21 mouse cellular contexts compared by ENCODE assay signal in genomic region chr8:128087500-128087899, GRCm38 (mm10).
DNase-seq lines count a peak whose midpoint lies in the region; ATAC-seq and TF ChIP-seq lines count a peak whose summit lies in the region.
"Had no signal": no experiment of that assay in that cellular context is flagged by ENCODE, and none has a peak within 500 bp of the region (broad histone marks: within the 10 kb centered on the region; RNA-seq: fewer than 3 reads in every experiment).

No protein-coding gene starts in this region.

- WGBS in hindbrain, embryonic 11.5 days: 69% methylated on average over 1 of the region's 1 CpGs
- 56% methylated on average over 1 of the region's 1 CpGs for WGBS in hindbrain, postnatal 0 days
- 52% methylated on average over 1 of the region's 1 CpGs for WGBS in midbrain, embryonic 14.5 days
- 69% methylated on average over 1 of the region's 1 CpGs for WGBS in midbrain, embryonic 15.5 days

- H3K4me3 ChIP-seq in hindbrain, embryonic 11.5 days (ENCODE audit: low read depth, low read length): no peak overlapping the region
- H3K4me3 ChIP-seq in hindbrain, postnatal 0 days (ENCODE audit: low read length): no peak overlapping the region
- H3K4me3 ChIP-seq in midbrain, embryonic 14.5 days (replicated peaks; ENCODE audit: low read depth, low read length): no peak overlapping the region
- no peak overlapping the region for H3K4me3 ChIP-seq in midbrain, embryonic 15.5 days
- H3K4me3 ChIP-seq: embryonic facial prominence, embryonic 15.5 days; erythroblast, embryonic 14.5 days; forebrain, embryonic 10.5 days; gastrocnemius, adult 2 months; heart, embryonic 10.5 days had no signal

- H3K27ac ChIP-seq in hindbrain, embryonic 11.5 days (ENCODE audit: low read depth, low read length): no peak overlapping the region
- no peak overlapping the region for H3K27ac ChIP-seq in hindbrain, postnatal 0 days
- no peak overlapping the region for H3K27ac ChIP-seq in midbrain, embryonic 14.5 days (replicated peaks; ENCODE audit: low read depth, low read length)
- no peak overlapping the region for H3K27ac ChIP-seq in midbrain, embryonic 15.5 days
- H3K27ac ChIP-seq: embryonic facial prominence, embryonic 15.5 days; forebrain, embryonic 10.5 days; gastrocnemius, adult 2 months; heart, embryonic 10.5 days had no signal

- no peak overlapping the region for H3K9ac ChIP-seq in hindbrain, embryonic 11.5 days (ENCODE audit: low read depth, low read length)
- H3K9ac ChIP-seq in hindbrain, postnatal 0 days (replicated peaks; ENCODE audit: low read length): no peak overlapping the region
- H3K9ac ChIP-seq in midbrain, embryonic 14.5 days (replicated peaks; ENCODE audit: low read length): no peak overlapping the region
- H3K9ac ChIP-seq in midbrain, embryonic 15.5 days: no peak overlapping the region
- H3K9ac ChIP-seq: embryonic facial prominence, embryonic 15.5 days had no signal

- no peak for TF ChIP-seq CTCF in hindbrain, postnatal 0 days (IDR thresholded peaks at IDR 0.05; ENCODE audit: low read depth)

- DNase-seq in hindbrain, embryonic 11.5 days (ENCODE audit: low spot score): peak; percentile 51
- no peak for DNase-seq in hindbrain, postnatal 0 days (ENCODE audit: low spot score)
- peak; percentile 19 for DNase-seq in midbrain, embryonic 14.5 days
- DNase-seq in mesoderm, embryonic 11.5 days (ENCODE audit: low read depth, low spot score): peak; percentile 12
- no peak for DNase-seq in layer of hippocampus, adult 8-10 months (ENCODE audit: low spot score in 2 of 2)
- DNase-seq: adrenal gland, adult 8-10 months; adrenal gland, postnatal 36 days; cerebellum, adult 8-10 months; cerebellum, postnatal 14 days; gastrocnemius, adult 2 months; gastrocnemius, postnatal 25 days; heart, postnatal 10 days had no signal

- no peaks in the 10 kb centered on the region for H3K9me3 ChIP-seq in hindbrain, embryonic 11.5 days (ENCODE audit: control insufficient read depth, low read length)
- no peaks in the 10 kb centered on the region for H3K9me3 ChIP-seq in hindbrain, postnatal 0 days (ENCODE audit: low read length)
- H3K9me3 ChIP-seq in midbrain, embryonic 14.5 days (ENCODE audit: control insufficient read depth, low read length): no peaks in the 10 kb centered on the region
- no peaks in the 10 kb centered on the region for H3K9me3 ChIP-seq in midbrain, embryonic 15.5 days
- H3K9me3 ChIP-seq: embryonic facial prominence, embryonic 15.5 days; forebrain, embryonic 10.5 days had no signal

- H3K36me3 ChIP-seq in hindbrain, embryonic 11.5 days (ENCODE audit: control insufficient read depth, insufficient read depth, low read length): no peaks in the 10 kb centered on the region
- no peaks in the 10 kb centered on the region for H3K36me3 ChIP-seq in hindbrain, postnatal 0 days (ENCODE audit: insufficient read depth, low read length)
- no peaks in the 10 kb centered on the region for H3K36me3 ChIP-seq in midbrain, embryonic 14.5 days (ENCODE audit: control insufficient read depth, insufficient read depth, low read length)
- no peaks in the 10 kb centered on the region for H3K36me3 ChIP-seq in midbrain, embryonic 15.5 days (replicated peaks)
- H3K36me3 ChIP-seq: embryonic facial prominence, embryonic 15.5 days; forebrain, embryonic 10.5 days; G1E; heart, embryonic 10.5 days had no signal

- H3K4me1 ChIP-seq in hindbrain, embryonic 11.5 days (replicated peaks; ENCODE audit: control insufficient read depth, insufficient read depth, low read length): no peaks in the 10 kb centered on the region
- H3K4me1 ChIP-seq in hindbrain, postnatal 0 days (ENCODE audit: insufficient read depth, low read length): no peaks in the 10 kb centered on the region
- H3K4me1 ChIP-seq in midbrain, embryonic 14.5 days (ENCODE audit: control insufficient read depth, insufficient read depth, low read length): no peaks in the 10 kb centered on the region
- H3K4me1 ChIP-seq in midbrain, embryonic 15.5 days: no peaks in the 10 kb centered on the region
- H3K4me1 ChIP-seq: embryonic facial prominence, embryonic 15.5 days; forebrain, embryonic 10.5 days; heart, embryonic 10.5 days had no signal

- no peak for ATAC-seq in hindbrain, embryonic 11.5 days (ENCODE audit: low FRiP score)
- ATAC-seq in hindbrain, postnatal 0 days: no peak
- ATAC-seq in midbrain, embryonic 14.5 days (ENCODE audit: low FRiP score, low TSS enrichment): no peak
- no peak for ATAC-seq in midbrain, embryonic 15.5 days (replicated peaks)
- ATAC-seq: CD4-positive, CD25-positive, alpha-beta regulatory T cell, adult 4 months; forebrain, embryonic 14.5 days; hindbrain, embryonic 16.5 days had no signal

- no peak overlapping the region for H3K4me2 ChIP-seq in hindbrain, embryonic 11.5 days (replicated peaks; ENCODE audit: low read depth, low read length)
- no peak overlapping the region for H3K4me2 ChIP-seq in hindbrain, postnatal 0 days (ENCODE audit: low read depth, low read length)
- no peak overlapping the region for H3K4me2 ChIP-seq in midbrain, embryonic 14.5 days (ENCODE audit: low read length)
- no peak overlapping the region for H3K4me2 ChIP-seq in midbrain, embryonic 15.5 days
- H3K4me2 ChIP-seq: embryonic facial prominence, embryonic 15.5 days had no signal

- no peaks in the 10 kb centered on the region; the same call in 1 of the 2 replicates for H3K27me3 ChIP-seq in hindbrain, embryonic 11.5 days (ENCODE audit: control insufficient read depth, insufficient read depth, low read length)
- no peaks in the 10 kb centered on the region for H3K27me3 ChIP-seq in hindbrain, postnatal 0 days (ENCODE audit: insufficient read depth, low read length)
- H3K27me3 ChIP-seq in midbrain, embryonic 14.5 days (ENCODE audit: control insufficient read depth, insufficient read depth, low read length): peaks cover 2% of the 10 kb centered on the region; the same call in 1 of the 2 replicates
- no peaks in the 10 kb centered on the region for H3K27me3 ChIP-seq in midbrain, embryonic 15.5 days (replicated peaks)
- H3K27me3 ChIP-seq: embryonic facial prominence, embryonic 15.5 days had no signal

Comparison
In these comparisons a context has a peak if more than half of its experiments do, and no peak if none do; other contexts are left out.
1. DNase-seq: peak in hindbrain, embryonic 11.5 days (single experiment), midbrain, embryonic 14.5 days (single experiment) and mesoderm, embryonic 11.5 days (single experiment); none in hindbrain, postnatal 0 days (single experiment) and layer of hippocampus, adult 8-10 months (0 of 2).